Mouse (Mus musculus) midbrain, embryonic 10.5 days (tissue): ENCODE results near the gene Unc13b. TPM values are rescaled to one million over a fixed set of nuclear protein-coding genes. Genes with fewer than 3 reads are reported as not detected.
A peak's percentile ranks its signal among the peaks of the same experiment; 100 is the strongest.

Experiments
- DNase-seq: peaks from one replicate; pipeline ENCODE4 v3.0.0-alpha.2; 2017; ENCODE audit warnings: low spot score
- H3K27ac ChIP-seq: fragments of 300-500 bp; sonication (generic); replicated peaks from 2 replicates; pipeline ENCODE4 v1.5.1; 2016; ENCODE audit warnings: mild to moderate bottlenecking
- H3K27me3 ChIP-seq: fragments of 300-500 bp; sonication (generic); 2 replicates; pipeline ENCODE4 v1.6.1; 2016; ENCODE audit warnings: low read depth, mild to moderate bottlenecking; ENCODE audit not compliant: poor library complexity, severe bottlenecking
- H3K36me3 ChIP-seq: fragments of 300-500 bp; sonication (generic); 2 replicates; pipeline ENCODE4 v1.6.1; 2016; ENCODE audit warnings: mild to moderate bottlenecking, moderate library complexity
- H3K4me1 ChIP-seq: fragments of 300-500 bp; sonication (generic); 2 replicates; pipeline ENCODE4 v1.6.1; 2016
- H3K4me3 ChIP-seq: fragments of 300-500 bp; sonication (generic); 2 replicates; pipeline ENCODE4 v1.5.1; 2016; ENCODE audit warnings: mild to moderate bottlenecking, moderate library complexity
- H3K9me3 ChIP-seq: fragments of 300-500 bp; sonication (generic); replicated peaks from 2 replicates; pipeline ENCODE4 v1.6.1; 2016; ENCODE audit warnings: mild to moderate bottlenecking
- WGBS: fragments of 180-500 bp; shearing (Covaris S2); methylation state at CpG from one replicate; pipeline ENCODE4 v1.1.7; 2016; 5-methylcytosine and 5-hydroxymethylcytosine counted together
- polyA plus RNA-seq: library from polyadenylated mRNA; unstranded; fragments of >200 nt; fragmentation: Nextera tagmentation; extraction: Ambion mirVana; gene quantifications from 2 replicates; pipeline ENCODE4 v1.2.1, GENCODE M21; 2016

Gene Unc13b
- polyA plus RNA-seq, 1 experiment from 2014 or later, result 9.9 TPM

DNA sequence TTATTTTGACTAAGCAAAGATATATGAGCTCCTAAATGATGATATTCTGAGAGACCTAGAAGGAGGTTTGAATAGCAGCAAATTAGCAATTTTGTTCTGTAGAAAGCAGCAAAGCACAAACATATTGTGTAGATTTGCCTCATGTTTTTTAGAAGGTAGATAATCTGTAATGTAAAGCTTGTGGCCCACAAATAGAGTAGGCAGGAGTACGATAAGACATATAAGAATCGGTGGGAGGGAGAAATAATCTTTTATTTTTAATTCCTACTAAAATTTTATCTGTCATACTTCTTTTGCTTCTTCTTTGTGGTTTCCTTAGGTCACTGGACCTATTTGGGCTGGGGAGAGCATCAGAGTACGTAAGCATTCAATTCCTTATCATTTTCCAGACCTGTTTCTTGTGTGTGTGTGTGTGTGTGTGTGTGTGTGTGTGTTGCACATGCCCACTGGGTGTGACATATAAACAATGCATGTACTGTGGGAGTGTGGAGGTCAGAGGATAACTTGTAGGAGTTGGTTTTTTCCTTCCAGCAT, 102.4 kb downstream of the Unc13b start:
- no peak overlapping the region for H3K4me3 ChIP-seq
- H3K27ac ChIP-seq, result no peak overlapping the region
- H3K27me3 ChIP-seq, result no peaks in the 10 kb centered on the region
- H3K4me1 ChIP-seq, result peaks cover 10% of the 10 kb centered on the region; the same call in 1 of the 2 replicates
- no peaks in the 10 kb centered on the region for H3K36me3 ChIP-seq
- no peak for DNase-seq
- H3K9me3 ChIP-seq, result no peaks in the 10 kb centered on the region
- 95% methylated on average over 3 of the region's 3 CpGs for WGBS

DNA sequence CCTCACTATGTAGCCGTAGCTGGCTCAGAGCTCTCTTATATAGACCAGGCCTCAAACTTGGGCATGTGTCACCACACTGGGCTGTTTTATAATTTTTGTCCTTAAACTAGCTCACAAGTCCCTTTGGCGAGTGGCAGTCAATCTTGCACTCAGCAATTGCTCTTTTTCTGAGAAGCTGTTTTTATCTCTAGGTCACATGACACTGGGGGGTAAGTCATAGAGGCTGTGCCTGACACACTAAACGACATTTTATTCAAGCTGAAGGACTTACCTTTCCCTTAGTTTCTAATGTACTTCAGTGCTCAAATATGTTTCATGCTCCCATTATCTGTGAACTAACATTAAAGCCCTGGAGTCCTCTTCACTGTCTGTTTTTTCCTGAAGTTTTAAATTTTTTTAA, 104.5 kb downstream of the Unc13b start:
- no peak overlapping the region for H3K27ac ChIP-seq
- H3K27me3 ChIP-seq, result no peaks in the 10 kb centered on the region
- WGBS, result 79% methylated on average over 3 of the region's 3 CpGs
- DNase-seq, result no peak
- no peaks in the 10 kb centered on the region for H3K36me3 ChIP-seq
- H3K9me3 ChIP-seq, result no peaks in the 10 kb centered on the region
- H3K4me1 ChIP-seq, result peaks cover 12% of the 10 kb centered on the region; the same call in 1 of the 2 replicates
- no peak overlapping the region for H3K4me3 ChIP-seq

DNA sequence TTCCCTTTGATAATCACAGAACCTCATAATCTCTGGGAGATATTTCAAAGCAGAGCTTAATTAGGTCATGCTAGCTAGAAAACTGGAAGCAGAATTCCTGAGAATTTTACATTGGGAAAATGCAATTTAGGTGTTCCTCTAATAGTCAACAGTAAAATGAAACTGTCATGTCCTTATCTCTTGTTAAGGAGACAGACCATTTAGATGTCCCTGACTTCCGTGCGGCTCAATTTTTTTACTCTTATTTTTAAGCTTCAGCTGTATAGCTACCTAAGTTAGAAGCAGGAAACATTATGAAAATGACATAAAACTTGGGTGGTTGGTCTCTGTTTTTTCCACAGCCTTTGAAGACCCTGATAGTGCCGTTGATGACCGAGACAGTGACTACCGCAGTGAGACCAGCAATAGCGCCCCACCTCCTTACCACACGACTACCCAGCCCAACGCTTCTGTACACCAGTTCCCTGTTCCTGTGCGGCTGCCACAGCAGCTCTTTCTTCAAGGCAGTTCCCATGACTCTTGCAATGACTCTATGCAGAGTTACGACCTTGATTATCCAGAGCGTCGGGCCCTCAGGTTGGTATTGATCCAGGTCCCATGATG, 106.8 kb downstream of the Unc13b start:
- Histone ChIP-seq H3K4me1 (peaks cover 2% of the 10 kb centered on the region; the same call in 1 of the 2 replicates), H3K36me3 (no peaks in the 10 kb centered on the region), H3K9me3 (no peaks in the 10 kb centered on the region), H3K27me3 (no peaks in the 10 kb centered on the region), H3K4me3 (no peak overlapping the region), H3K27ac (no peak overlapping the region)
- no peak for DNase-seq
- WGBS, result 95% methylated on average over 12 of the region's 12 CpGs

DNA sequence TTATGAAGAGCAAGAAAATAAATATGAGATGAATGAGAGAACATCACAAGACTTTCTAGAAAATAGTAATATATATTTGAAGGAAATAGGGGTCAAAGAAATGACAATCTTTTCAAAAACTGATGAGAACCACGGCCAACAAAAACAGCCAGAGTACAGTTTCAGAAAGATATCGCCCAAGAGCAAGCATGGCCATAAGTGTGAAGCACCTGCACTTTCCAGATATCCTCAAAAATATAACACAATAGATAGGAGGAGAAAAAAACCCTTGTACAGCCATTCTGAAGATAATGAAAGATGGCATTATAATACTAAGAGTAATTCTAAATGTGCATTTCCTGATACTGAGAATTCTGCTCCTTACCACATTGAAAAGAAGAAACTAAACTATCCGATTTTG, 111.3 kb downstream of the Unc13b start:
- Histone ChIP-seq H3K27me3 (no peaks in the 10 kb centered on the region), H3K27ac (no peak overlapping the region), H3K36me3 (no peaks in the 10 kb centered on the region), H3K4me3 (no peak overlapping the region), H3K4me1 (peaks cover 2% of the 10 kb centered on the region; the same call in 1 of the 2 replicates), H3K9me3 (no peaks in the 10 kb centered on the region)
- DNase-seq, result no peak
- 91% methylated on average over 3 of the region's 3 CpGs for WGBS

DNA sequence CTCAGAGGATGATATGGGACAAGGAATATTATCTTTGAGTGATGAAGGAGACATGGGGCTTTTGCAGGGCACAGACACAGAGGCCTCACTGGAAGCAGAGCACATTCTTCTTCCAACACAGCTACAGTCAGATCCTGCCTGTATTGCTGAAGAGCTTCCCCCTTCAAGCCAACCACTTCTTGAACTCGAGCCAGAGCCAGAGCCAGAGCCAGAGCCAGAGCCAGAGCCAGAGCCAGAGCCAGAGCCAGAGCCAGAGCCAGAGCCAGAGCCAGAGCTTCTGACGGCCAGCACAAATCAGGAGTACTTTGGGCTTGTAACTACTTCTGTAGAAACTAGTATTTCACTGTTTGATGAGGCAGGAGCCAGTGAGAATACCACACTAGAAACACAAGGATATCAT, 118.4 kb downstream of the Unc13b start:
- no peaks in the 10 kb centered on the region; the same call in 1 of the 2 replicates for H3K9me3 ChIP-seq
- 78% methylated on average over 2 of the region's 2 CpGs for WGBS
- no peaks in the 10 kb centered on the region for H3K27me3 ChIP-seq
- H3K4me1 ChIP-seq, result no peaks in the 10 kb centered on the region
- no peak overlapping the region for H3K27ac ChIP-seq
- no peak for DNase-seq
- no peaks in the 10 kb centered on the region for H3K36me3 ChIP-seq
- no peak overlapping the region for H3K4me3 ChIP-seq

DNA sequence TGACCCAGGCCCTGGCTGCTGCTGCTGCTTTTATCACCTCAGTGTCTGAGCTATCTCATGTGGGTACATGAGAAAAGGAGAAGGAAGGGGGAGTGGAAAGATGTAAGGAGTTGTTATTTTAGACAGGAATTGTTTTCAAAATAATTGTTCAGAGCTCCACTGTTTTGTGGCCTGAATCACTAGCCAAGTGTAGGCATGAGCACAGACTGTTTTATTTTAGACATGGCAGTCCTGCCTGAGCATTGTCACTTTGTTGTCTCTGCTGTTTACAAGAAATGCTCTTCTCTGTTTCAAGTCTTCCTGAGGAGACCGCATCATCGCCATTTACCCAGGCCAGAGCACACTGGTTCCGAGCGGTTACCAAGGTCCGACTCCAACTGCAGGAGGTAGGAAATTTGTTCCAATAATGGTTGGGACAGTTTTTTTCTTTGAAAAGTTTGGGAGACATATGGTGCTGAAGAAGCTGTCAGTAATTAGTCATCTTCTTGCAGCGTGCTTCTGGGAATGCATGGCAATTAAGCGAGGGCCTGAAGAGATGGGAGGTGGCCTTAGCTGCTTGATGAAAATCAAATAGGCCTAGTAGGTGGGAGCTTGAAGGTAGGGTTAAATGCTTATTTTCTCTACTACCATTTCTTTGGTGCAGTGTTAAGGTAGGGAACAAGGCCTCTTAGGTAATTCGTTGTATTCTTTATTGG, 123.9 kb downstream of the Unc13b start:
- H3K36me3 ChIP-seq, result 0 out of 2 replicates have a peak, but pooled peaks cover 2% of the 10 kb centered on the region
- no peak overlapping the region for H3K4me3 ChIP-seq
- DNase-seq, result no peak
- peaks cover 12% of the 10 kb centered on the region for H3K4me1 ChIP-seq
- no peaks in the 10 kb centered on the region for H3K9me3 ChIP-seq
- H3K27ac ChIP-seq, result no peak overlapping the region
- no peaks in the 10 kb centered on the region for H3K27me3 ChIP-seq
- WGBS, result 96% methylated on average over 8 of the region's 8 CpGs

DNA sequence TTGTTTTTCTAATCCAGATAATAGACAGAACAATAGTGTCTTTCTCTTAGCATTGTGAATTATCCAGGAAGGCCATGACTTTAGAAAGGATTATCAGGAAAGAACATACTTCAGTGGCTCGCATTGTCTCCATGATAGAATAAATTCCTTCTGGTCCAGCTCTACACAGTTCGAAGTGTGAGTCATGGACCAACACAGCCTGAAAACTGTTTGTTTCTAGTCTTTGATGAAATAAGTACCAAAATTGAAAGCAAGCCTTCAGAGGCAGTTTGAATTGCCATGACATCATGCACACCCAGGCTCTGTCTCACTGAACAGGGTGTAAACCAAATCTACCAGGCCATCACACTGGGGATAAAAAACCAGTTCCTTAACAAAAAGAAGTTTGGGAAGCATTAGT, 128.7 kb downstream of the Unc13b start:
- H3K27me3 ChIP-seq, result no peaks in the 10 kb centered on the region
- H3K9me3 ChIP-seq, result no peaks in the 10 kb centered on the region
- 0 out of 2 replicates have a peak, but pooled peaks cover 2% of the 10 kb centered on the region for H3K36me3 ChIP-seq
- WGBS, result 38% methylated on average over 2 of the region's 2 CpGs
- DNase-seq, result no peak
- no peak overlapping the region for H3K27ac ChIP-seq
- H3K4me1 ChIP-seq, result peaks cover 15% of the 10 kb centered on the region
- H3K4me3 ChIP-seq, result no peak overlapping the region

DNA sequence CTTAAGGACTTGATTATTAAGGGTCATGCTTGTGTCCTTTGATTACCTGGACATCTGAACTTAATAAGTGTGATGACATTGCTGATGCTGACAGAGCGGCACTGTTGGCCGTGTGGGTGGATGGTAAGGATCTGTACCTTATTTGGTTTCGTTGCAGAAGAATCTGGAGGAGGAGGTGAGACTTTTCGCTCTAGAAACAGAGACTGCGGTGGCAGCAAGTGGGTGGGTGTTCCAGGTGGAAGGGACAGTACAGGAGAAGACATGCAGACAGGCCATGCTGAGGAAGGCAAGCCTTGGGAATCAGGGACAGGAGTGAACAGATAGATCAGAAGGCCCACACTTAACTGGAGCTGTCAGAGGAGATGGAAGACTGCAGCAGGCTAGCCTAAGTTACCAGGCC, 130.6 kb downstream of the Unc13b start:
- Histone ChIP-seq H3K27ac (no peak overlapping the region), H3K9me3 (no peaks in the 10 kb centered on the region), H3K4me1 (peaks cover 15% of the 10 kb centered on the region), H3K4me3 (no peak overlapping the region), H3K27me3 (no peaks in the 10 kb centered on the region), H3K36me3 (no peaks in the 10 kb centered on the region)
- no peak for DNase-seq
- 93% methylated on average over 5 of the region's 5 CpGs for WGBS

DNA sequence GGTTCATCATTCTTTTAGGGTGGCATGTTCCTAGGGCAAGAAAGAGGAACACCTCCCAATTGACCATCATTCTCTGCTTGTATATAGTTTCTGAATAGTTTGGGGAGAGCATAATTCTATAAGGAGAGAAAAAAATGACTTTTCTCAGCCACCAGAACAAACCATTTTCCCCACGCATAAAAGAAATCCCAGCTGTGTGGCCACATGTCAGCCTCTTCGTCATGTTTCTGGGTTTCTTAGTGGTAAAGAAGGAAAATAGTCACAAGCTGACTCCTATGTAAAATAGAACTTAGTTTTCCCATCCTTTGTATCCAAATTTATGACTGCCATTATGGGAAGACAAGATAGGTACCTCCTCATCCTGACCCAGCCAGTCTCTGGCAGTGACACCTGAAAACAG, 146.2 kb downstream of the Unc13b start:
- Histone ChIP-seq H3K9me3 (peaks cover 8% of the 10 kb centered on the region; the same call in 1 of the 2 replicates), H3K27me3 (no peaks in the 10 kb centered on the region), H3K4me3 (no peak overlapping the region), H3K27ac (no peak overlapping the region), H3K36me3 (peaks cover 5% of the 10 kb centered on the region; the same call in 1 of the 2 replicates), H3K4me1 (peaks cover 20% of the 10 kb centered on the region)
- WGBS, result 90% methylated on average over 2 of the region's 2 CpGs
- no peak for DNase-seq

DNA sequence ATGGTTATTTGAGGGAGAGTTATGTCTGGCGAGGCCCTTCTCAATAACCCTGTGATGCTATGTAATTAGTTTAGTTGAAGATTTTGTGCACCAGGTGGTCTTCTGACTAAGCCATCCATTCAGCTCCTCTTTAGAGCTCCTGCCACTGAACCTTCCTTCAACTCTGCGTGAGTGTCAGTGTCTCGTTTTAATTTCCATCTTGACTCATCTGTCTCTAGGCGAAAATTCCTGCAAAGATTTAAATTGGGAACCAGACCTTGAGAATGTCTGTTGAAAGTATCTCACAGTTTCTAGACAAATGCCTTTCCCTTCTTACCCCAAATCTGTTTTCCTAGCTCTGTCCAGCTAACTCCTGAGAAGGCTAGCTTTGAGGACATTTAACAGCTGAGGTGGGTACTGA, 146.8 kb downstream of the Unc13b start:
- Histone ChIP-seq H3K4me3 (no peak overlapping the region), H3K4me1 (peaks cover 22% of the 10 kb centered on the region), H3K27ac (no peak overlapping the region), H3K36me3 (peaks cover 5% of the 10 kb centered on the region; the same call in 1 of the 2 replicates), H3K27me3 (no peaks in the 10 kb centered on the region), H3K9me3 (peaks cover 8% of the 10 kb centered on the region; the same call in 1 of the 2 replicates)
- WGBS, result 64% methylated on average over 4 of the region's 4 CpGs
- DNase-seq, result no peak

DNA sequence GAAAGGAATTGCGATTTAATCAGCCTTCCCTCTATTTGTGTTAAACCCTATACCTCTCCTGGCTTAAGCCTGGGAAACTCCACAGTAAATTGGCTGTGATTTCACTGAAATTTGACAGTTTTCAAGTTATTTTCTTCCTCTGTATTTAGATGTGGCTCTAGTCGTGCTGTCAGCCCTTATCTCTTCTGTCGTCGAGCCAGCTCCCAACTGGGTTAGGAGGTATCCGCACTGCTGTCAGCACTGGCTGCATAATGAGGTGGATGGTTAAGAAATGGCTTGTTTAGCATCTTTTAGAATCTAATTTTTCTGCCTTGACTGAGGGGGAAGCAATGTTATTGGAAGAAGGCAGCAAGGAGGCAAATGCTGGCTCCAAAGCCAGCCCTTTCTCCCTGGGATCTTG, 148.2 kb downstream of the Unc13b start:
- DNase-seq, result no peak
- H3K9me3 ChIP-seq, result peaks cover under 1% of the 10 kb centered on the region; the same call in 1 of the 2 replicates
- 78% methylated on average over 5 of the region's 5 CpGs for WGBS

DNA sequence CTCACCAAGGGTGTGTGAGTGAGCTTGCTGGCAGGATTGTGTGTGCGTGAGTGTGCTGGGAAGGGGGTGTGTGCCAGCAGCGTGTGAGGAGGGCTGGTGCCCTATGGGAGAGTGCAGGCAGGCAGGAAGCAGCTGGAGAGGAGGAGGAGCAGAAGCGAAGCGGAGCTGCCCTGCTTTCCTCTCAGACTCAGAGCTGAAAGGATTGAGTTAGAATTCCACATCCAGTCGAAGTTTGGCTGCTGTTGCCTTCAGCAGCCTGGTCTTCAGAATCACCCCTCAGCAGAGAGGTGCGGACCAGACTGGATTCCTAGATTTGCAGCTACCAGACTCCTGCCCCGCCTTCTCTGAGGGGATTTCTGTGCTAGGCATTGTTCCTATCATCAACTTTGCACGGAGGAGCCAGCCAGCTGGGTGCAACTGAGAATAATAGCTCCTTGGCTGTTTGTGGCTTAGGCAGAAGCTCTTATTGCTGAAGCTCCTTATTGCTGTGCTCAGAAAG, 150.4 kb downstream of the Unc13b start:
- no peaks in the 10 kb centered on the region for H3K27me3 ChIP-seq
- peaks cover 22% of the 10 kb centered on the region for H3K4me1 ChIP-seq
- H3K36me3 ChIP-seq, result no peaks in the 10 kb centered on the region
- H3K4me3 ChIP-seq, result peak overlapping the region; percentile 45
- peak; percentile 61 for DNase-seq
- no peaks in the 10 kb centered on the region for H3K9me3 ChIP-seq
- H3K27ac ChIP-seq, result peak overlapping the region; percentile 83
- 3% methylated on average over 8 of the region's 8 CpGs for WGBS

More for the DNA sequence above, 148.2 kb downstream of the Unc13b start:
- Histone ChIP-seq H3K27ac (0 out of 2 replicates have a peak overlapping the region, but pooled peaks have one; percentile 23), H3K4me3 (no peak overlapping the region), H3K4me1 (peaks cover 22% of the 10 kb centered on the region), H3K36me3 (peaks cover under 1% of the 10 kb centered on the region; the same call in 1 of the 2 replicates), H3K27me3 (no peaks in the 10 kb centered on the region)

DNA sequence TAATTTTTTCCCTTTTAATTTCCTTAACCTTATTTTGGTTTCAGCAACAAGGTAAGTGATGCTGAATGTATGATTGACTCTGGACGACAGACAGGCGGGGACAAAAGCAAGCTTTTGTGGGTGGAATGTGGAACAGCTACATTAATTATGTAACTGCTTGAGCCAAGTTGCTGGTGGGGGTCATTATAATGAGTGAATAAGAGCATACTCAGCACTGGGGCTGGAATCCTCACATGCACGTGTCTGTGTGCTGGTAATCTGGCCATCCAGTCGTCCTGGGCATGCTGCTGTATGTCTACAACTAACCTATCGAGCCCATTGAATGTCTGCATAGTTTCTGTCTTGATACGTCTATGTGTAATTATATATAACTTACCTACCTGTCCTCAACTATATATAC, 150.9 kb downstream of the Unc13b start:
- Histone ChIP-seq H3K9me3 (no peaks in the 10 kb centered on the region), H3K27ac (peak overlapping the region; percentile 83), H3K27me3 (no peaks in the 10 kb centered on the region), H3K4me1 (peaks cover 22% of the 10 kb centered on the region), H3K4me3 (peak overlapping the region; percentile 45), H3K36me3 (no peaks in the 10 kb centered on the region)
- WGBS, result 48% methylated on average over 6 of the region's 6 CpGs
- DNase-seq, result no peak
